Comparison of ENCODE assay signal across 13 mouse cellular contexts in genomic region chr13:56471951-56472350, GRCm38 (mm10). TPM values are rescaled to one million over a fixed set of nuclear protein-coding genes. Genes with fewer than 3 reads are reported as not detected.
DNase-seq lines count a peak whose midpoint lies in the region; ATAC-seq and TF ChIP-seq lines count a peak whose summit lies in the region.
"Had no signal": no experiment of that assay in that cellular context is flagged by ENCODE, and none has a peak within 500 bp of the region (broad histone marks: within the 10 kb centered on the region; RNA-seq: fewer than 3 reads in every experiment).

No protein-coding gene starts in this region.

- peak overlapping the region; percentile 79 for H3K27ac ChIP-seq in kidney, postnatal 0 days
- H3K27ac ChIP-seq: liver, embryonic 12.5 days had no signal

- no peak for ATAC-seq in kidney, postnatal 0 days (replicated peaks; ENCODE audit: low FRiP score, low read depth)
- ATAC-seq: liver, embryonic 12.5 days had no signal

- TF ChIP-seq CTCF in kidney, postnatal 0 days (IDR thresholded peaks at IDR 0.05; ENCODE audit: low read depth): no peak

- WGBS in kidney, postnatal 0 days: 26% methylated on average over 9 of the region's 9 CpGs

- no peaks in the 10 kb centered on the region for H3K9me3 ChIP-seq in kidney, postnatal 0 days (replicated peaks; ENCODE audit: low read length)
- H3K9me3 ChIP-seq: liver, embryonic 12.5 days had no signal

- H3K4me1 ChIP-seq in kidney, postnatal 0 days (replicated peaks; ENCODE audit: insufficient read depth, low read length): 0 out of 2 replicates have a peak, but pooled peaks cover 4% of the 10 kb centered on the region
- H3K4me1 ChIP-seq: liver, embryonic 12.5 days had no signal

- DNase-seq in adrenal gland, adult 2 months: peak; percentile 28
- no peak for DNase-seq in adrenal gland, postnatal 4 days (ENCODE audit: low spot score in 2 of 2)
- peak; percentile 22 to 25 for DNase-seq in left cerebral cortex, postnatal 25 days (ENCODE audit: low spot score in 2 of 2)
- DNase-seq in left cerebral cortex, postnatal 36 days (ENCODE audit: low spot score in 2 of 2): no peak
- peak; percentile 78 for DNase-seq in kidney, postnatal 0 days (ENCODE audit: low spot score)
- DNase-seq in mesoderm, embryonic 11.5 days (ENCODE audit: low read depth, low spot score): peak; percentile 20
- DNase-seq in thymus, postnatal 10 days (ENCODE audit: low spot score in 2 of 2): no peak
- DNase-seq in T-cell, adult 2 months (ENCODE audit: low spot score): no peak

- no peaks in the 10 kb centered on the region for H3K36me3 ChIP-seq in kidney, postnatal 0 days (ENCODE audit: insufficient read depth, low read length)
- H3K36me3 ChIP-seq: liver, embryonic 12.5 days had no signal

- H3K4me2 ChIP-seq in kidney, postnatal 0 days (ENCODE audit: low read length): peak overlapping the region; percentile 33; the same call in 1 of the 2 replicates
- H3K4me2 ChIP-seq: liver, embryonic 12.5 days had no signal

- H3K27me3 ChIP-seq in kidney, postnatal 0 days (ENCODE audit: insufficient read depth, low read length): no peaks in the 10 kb centered on the region
- H3K27me3 ChIP-seq: liver, embryonic 12.5 days had no signal

- intact Hi-C loops in left cerebral cortex, postnatal 25 days (cut with DNase I): loop anchor here (10.0 kb wide), 1 partner anchor 333 kb away; no protein-coding TSS in a partner anchor
- intact Hi-C loops in left cerebral cortex, postnatal 36 days (cut with DNase I): loop anchor here (10.0 kb wide), 1 partner anchor 283 kb away; the partner anchor contains the start of gene Gm45623

- no peak overlapping the region for H3K9ac ChIP-seq in kidney, postnatal 0 days (ENCODE audit: low read depth, low read length)
- H3K9ac ChIP-seq: liver, embryonic 12.5 days had no signal

- no peak overlapping the region for H3K4me3 ChIP-seq in kidney, postnatal 0 days (replicated peaks; ENCODE audit: low read depth, low read length)
- H3K4me3 ChIP-seq: liver, embryonic 12.5 days had no signal

RNA-seq across cellular contexts. Expression of gene Il9, which starts 10.1 kb away (rescaled TPM):
- not detected for total RNA-seq in adrenal gland, adult 2 months (2021)
- not detected in 2 replicates for polyA plus RNA-seq in adrenal gland, adult 2 months (2012; rRNA removed)
- not detected for total RNA-seq in adrenal gland, postnatal 4 days (2021)
- not detected for total RNA-seq in left cerebral cortex, postnatal 25 days (2021)
- total RNA-seq in left cerebral cortex, postnatal 36 days (2021): not detected
- not detected in 2 replicates for polyA plus RNA-seq in kidney, postnatal 0 days (2015; fragmentation: Nextera tagmentation; extraction: Ambion mirVana)
- total RNA-seq: hematopoietic stem cell, adult 5-6 weeks; layer of hippocampus, postnatal 36 days had no signal
- polyA plus RNA-seq: embryonic facial prominence, embryonic 11.5 days; liver, embryonic 12.5 days; spleen, adult 2 months had no signal

RNA-seq across cellular contexts. Expression of gene Slc25a48, which starts 33.8 kb away (rescaled TPM):
- total RNA-seq in adrenal gland, adult 2 months (2021): 1 to 10 TPM; 2.1 to 2.9 TPM
- polyA plus RNA-seq in adrenal gland, adult 2 months (2012; rRNA removed): 0.91 TPM in 2 replicates
- under 1 TPM; 0.42 to 0.76 TPM for total RNA-seq in adrenal gland, postnatal 4 days (2021)
- total RNA-seq in left cerebral cortex, postnatal 25 days (2021): under 1 TPM in 1 of 2 experiments, not detected in 1; 0.14 TPM
- under 1 TPM in 1 of 2 experiments, not detected in 1; 0.11 TPM for total RNA-seq in left cerebral cortex, postnatal 36 days (2021)
- 0.79 and 0.94 TPM in 2 replicates for polyA plus RNA-seq in kidney, postnatal 0 days (2015; fragmentation: Nextera tagmentation; extraction: Ambion mirVana)
- total RNA-seq: hematopoietic stem cell, adult 5-6 weeks had no signal

RNA-seq across cellular contexts. Expression of gene Gm3045, which starts 45.6 kb away (rescaled TPM):
- not detected for total RNA-seq in adrenal gland, adult 2 months (2021)
- not detected in 2 replicates for polyA plus RNA-seq in adrenal gland, adult 2 months (2012; rRNA removed)
- total RNA-seq in adrenal gland, postnatal 4 days (2021): not detected
- not detected for total RNA-seq in left cerebral cortex, postnatal 25 days (2021)
- total RNA-seq in left cerebral cortex, postnatal 36 days (2021): not detected
- polyA plus RNA-seq in kidney, postnatal 0 days (2015; fragmentation: Nextera tagmentation; extraction: Ambion mirVana): not detected in 2 replicates
- total RNA-seq: hematopoietic stem cell, adult 5-6 weeks; layer of hippocampus, postnatal 36 days had no signal
- polyA plus RNA-seq: embryonic facial prominence, embryonic 11.5 days; liver, embryonic 12.5 days; spleen, adult 2 months had no signal

RNA-seq across cellular contexts. Expression of gene Fbxl21, which starts 50.3 kb away (rescaled TPM):
- total RNA-seq in adrenal gland, adult 2 months (2021): 1 to 10 TPM; 4.0 to 6.5 TPM
- 1.5 and 2.9 TPM in 2 replicates for polyA plus RNA-seq in adrenal gland, adult 2 months (2012; rRNA removed)
- total RNA-seq in adrenal gland, postnatal 4 days (2021): 1 to 10 TPM; 7.1 to 8.3 TPM
- total RNA-seq in left cerebral cortex, postnatal 25 days (2021): 1 to 10 TPM; 4.0 to 7.3 TPM
- 1 to 10 TPM; 6.6 to 6.8 TPM for total RNA-seq in left cerebral cortex, postnatal 36 days (2021)
- polyA plus RNA-seq in kidney, postnatal 0 days (2015; fragmentation: Nextera tagmentation; extraction: Ambion mirVana): 2.7 and 2.8 TPM in 2 replicates

Comparison
In these comparisons a context has a peak if more than half of its experiments do, and no peak if none do; other contexts are left out.
1. DNase-seq: peak in adrenal gland, adult 2 months (single experiment), left cerebral cortex, postnatal 25 days (2 of 2), kidney, postnatal 0 days (single experiment) and mesoderm, embryonic 11.5 days (single experiment); none in adrenal gland, postnatal 4 days (0 of 2), left cerebral cortex, postnatal 36 days (0 of 2), thymus, postnatal 10 days (0 of 2) and T-cell, adult 2 months (single experiment).